Mouse (Mus musculus) heart, embryonic 11.5 days (tissue): ENCODE measurements around the gene Enpp3. TPM values are rescaled to one million over a fixed set of nuclear protein-coding genes. Genes with fewer than 3 reads are reported as not detected.

Source experiments
- ATAC-seq: fragments of 200-750 bp; cut with Nextera tagmentation; replicated peaks from 2 replicates; pipeline ENCODE4 v1.8.0; 2017; ENCODE audit warnings: moderate library complexity; ENCODE audit not compliant: insufficient number of reproducible peaks, low FRiP score, low TSS enrichment
- H3K27ac ChIP-seq: fragments of 300-500 bp; sonication (generic); 2 replicates; pipeline ENCODE4 v1.5.1; 2014; ENCODE audit warnings: mild to moderate bottlenecking, low read depth, low read length
- H3K27me3 ChIP-seq: fragments of 300-500 bp; sonication (generic); 2 replicates; pipeline ENCODE4 v1.6.1; 2014; ENCODE audit warnings: mild to moderate bottlenecking, low read length, mixed read lengths; ENCODE audit not compliant: control insufficient read depth, insufficient read depth
- H3K36me3 ChIP-seq: fragments of 300-500 bp; sonication (generic); 2 replicates; pipeline ENCODE4 v1.6.1; 2014; ENCODE audit warnings: mild to moderate bottlenecking, low read length, moderate library complexity, mixed read lengths; ENCODE audit not compliant: control insufficient read depth, insufficient read depth
- H3K4me1 ChIP-seq: fragments of 300-500 bp; sonication (generic); 2 replicates; pipeline ENCODE4 v1.6.1; 2014; ENCODE audit warnings: low read length; ENCODE audit not compliant: control insufficient read depth, insufficient read depth
- H3K4me2 ChIP-seq: fragments of 300-500 bp; sonication (generic); 2 replicates; pipeline ENCODE4 v1.6.1; 2014; ENCODE audit warnings: mild to moderate bottlenecking, moderate library complexity
- H3K4me3 ChIP-seq: fragments of 300-500 bp; sonication (generic); 2 replicates; pipeline ENCODE4 v1.5.1; 2014; ENCODE audit warnings: low read depth, low read length
- H3K9ac ChIP-seq: fragments of 300-500 bp; sonication (generic); 2 replicates; pipeline ENCODE4 v1.6.1; 2014; ENCODE audit warnings: mild to moderate bottlenecking, low read depth, low read length, moderate library complexity
- H3K9me3 ChIP-seq: fragments of 300-500 bp; sonication (generic); replicated peaks from 2 replicates; pipeline ENCODE4 v1.6.1; 2016; ENCODE audit warnings: low read length; ENCODE audit not compliant: control insufficient read depth
- WGBS: fragments of 180-500 bp; shearing (Covaris S2); extraction: QIAGEN DNeasy Blood & Tissue Kit; methylation state at CpG from one replicate; pipeline ENCODE4 v1.1.7; 2014; ENCODE audit not compliant: insufficient replicate concordance; 5-methylcytosine and 5-hydroxymethylcytosine counted together
- polyA plus RNA-seq: library from polyadenylated mRNA; unstranded; fragments of >200 nt; fragmentation: Nextera tagmentation; extraction: Ambion mirVana; gene quantifications from 2 replicates; pipeline ENCODE4 v1.2.1, GENCODE M21; 2014

Gene Enpp3
- polyA plus RNA-seq, 1 experiment from 2014 or later: 2.0 TPM

DNA sequence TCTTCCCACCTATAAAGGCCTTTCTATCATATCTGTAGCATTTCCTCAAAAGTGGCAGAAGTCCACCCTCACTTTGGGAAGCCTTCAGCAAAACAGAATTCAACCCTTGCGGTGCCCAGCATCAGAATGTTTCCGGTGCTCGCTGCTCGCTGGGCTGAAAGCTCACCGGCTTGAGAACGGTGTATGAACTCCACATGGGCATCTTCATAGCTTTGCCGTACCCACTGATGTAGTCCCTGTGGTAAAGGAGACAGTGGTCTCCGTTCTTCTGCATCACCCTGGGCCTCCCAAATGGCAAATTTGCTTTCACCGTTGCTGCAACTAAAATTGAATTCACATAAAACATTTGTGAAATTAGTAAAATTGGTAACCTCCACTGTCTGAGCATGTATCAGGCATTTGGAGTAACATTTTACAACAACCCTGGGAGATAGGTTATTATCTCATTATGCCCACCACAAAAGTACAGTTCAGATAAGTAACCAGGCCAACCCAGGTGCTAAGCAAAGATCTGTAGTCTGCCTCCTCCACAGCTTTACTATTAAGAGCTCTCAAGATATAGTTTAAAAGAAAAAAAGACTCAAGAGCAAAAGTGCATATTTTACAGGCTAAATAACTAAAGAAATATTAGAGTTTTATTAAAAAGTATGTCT is 57.9 kb downstream of the Enpp3 start:
- Histone ChIP-seq H3K36me3 (no peaks in the 10 kb centered on the region), H3K4me1 (peaks cover 7% of the 10 kb centered on the region), H3K4me3 (no peak overlapping the region), H3K9ac (no peak overlapping the region), H3K27me3 (no peaks in the 10 kb centered on the region), H3K9me3 (no peaks in the 10 kb centered on the region), H3K27ac (no peak overlapping the region), H3K4me2 (no peak overlapping the region)
- no peak for ATAC-seq
- 91% methylated on average over 9 of the region's 9 CpGs for WGBS

DNA sequence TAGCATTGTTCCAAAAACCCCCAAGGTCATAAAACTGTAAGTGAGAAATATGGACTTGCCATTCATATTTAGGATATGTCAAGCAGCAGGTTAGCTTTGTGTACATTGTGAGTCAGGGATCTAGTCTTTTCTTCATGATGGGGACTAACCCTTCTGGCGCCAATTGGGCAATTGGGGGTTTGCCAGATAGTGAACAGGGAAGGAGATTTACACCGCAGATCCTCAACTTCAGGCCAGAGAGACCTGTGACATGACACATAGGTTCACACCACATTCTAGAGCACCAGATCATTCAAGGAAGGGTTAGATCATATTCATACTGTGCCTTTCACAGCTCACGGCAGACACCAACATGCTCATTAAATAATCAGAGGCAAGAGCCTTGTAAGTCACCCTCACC is 58.7 kb downstream of the Enpp3 start:
- ATAC-seq: no peak
- Histone ChIP-seq H3K9me3 (no peaks in the 10 kb centered on the region), H3K27me3 (no peaks in the 10 kb centered on the region), H3K4me2 (no peak overlapping the region), H3K4me3 (no peak overlapping the region), H3K36me3 (no peaks in the 10 kb centered on the region), H3K4me1 (peaks cover 7% of the 10 kb centered on the region), H3K9ac (no peak overlapping the region), H3K27ac (no peak overlapping the region)
- 88% methylated on average over 3 of the region's 3 CpGs for WGBS

DNA sequence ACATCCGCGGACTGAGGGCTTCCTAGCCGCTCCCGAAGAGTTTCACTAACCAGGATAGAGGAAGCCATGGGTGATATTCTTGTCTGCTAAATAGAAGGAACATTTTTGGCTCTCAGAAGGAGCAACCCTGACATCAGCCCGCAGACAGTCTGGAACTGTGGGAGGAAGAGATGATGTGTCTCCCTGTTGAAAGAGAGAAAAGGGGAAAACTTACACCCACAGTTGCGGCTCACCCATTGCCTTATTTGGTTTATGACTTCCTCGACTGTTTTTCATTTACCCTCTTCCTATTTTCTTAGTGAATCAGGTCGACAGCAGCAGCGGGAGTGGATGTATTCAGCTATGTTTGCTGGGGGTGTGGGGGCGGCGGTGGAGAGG is 64.0 kb downstream of the Enpp3 start:
- H3K4me3 ChIP-seq: no peak overlapping the region
- WGBS: 73% methylated on average over 11 of the region's 11 CpGs
- no peak for ATAC-seq

DNA sequence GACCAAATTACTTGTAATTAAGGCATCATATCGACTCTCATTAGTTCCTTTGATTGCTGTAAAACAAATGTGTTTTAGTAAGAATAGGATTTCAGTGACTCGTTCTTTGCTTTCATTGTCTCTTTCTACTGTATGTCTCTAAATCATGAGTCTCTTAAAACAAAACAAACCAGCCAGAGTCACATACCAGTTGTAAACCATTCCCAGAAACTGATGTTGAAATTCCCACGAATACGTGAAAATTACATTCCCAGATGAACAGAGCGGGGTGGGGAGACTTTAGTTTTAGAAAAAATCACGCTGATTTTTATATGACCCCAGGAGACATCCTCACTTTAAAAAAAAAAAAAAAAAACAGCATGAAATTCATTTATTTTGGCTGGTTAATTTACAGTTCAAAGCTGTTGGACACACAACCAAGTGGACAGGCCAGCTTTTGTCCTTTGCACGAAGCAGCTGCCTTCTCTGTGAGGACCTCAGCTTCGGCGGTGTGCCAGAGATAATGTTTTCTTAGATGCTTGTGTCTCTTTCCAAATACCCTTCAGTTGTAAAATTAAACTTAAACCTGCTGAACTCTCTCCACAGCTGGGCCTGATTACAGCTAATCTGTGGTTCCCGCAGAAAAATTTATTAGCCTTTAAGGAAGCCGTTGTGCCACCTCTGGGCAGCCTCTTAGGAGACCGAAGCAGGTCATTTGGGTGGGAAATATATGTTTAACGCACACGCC is 64.5 kb downstream of the Enpp3 start:
- H3K27ac ChIP-seq: no peak overlapping the region

More for the DNA sequence above, 64.0 kb downstream of the Enpp3 start:
- Histone ChIP-seq H3K4me1 (0 out of 2 replicates have a peak, but pooled peaks cover 2% of the 10 kb centered on the region), H3K9me3 (no peaks in the 10 kb centered on the region), H3K27ac (no peak overlapping the region), H3K9ac (no peak overlapping the region), H3K27me3 (no peaks in the 10 kb centered on the region), H3K4me2 (no peak overlapping the region), H3K36me3 (no peaks in the 10 kb centered on the region)

DNA sequence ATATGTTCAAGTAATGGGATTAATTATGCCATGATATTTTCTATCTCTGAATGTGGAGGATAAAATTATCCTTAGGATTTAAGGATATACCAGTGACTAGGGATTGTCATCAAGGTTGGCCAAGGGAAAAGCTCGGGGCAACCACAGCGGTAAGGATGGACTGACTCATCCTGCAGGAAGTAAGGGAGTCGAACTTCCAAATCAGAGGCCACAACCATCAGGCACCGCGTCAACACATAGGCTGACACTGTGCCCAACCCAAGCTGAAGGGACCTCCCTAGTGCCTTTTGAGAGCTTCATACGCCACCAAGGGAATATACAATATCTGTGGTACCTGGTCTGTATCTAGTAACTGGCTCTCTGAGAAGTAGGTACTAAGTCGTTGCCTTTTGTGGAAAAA is 73.1 kb downstream of the Enpp3 start:
- H3K4me3 ChIP-seq: no peak overlapping the region
- no peaks in the 10 kb centered on the region for H3K4me1 ChIP-seq
- no peak overlapping the region for H3K27ac ChIP-seq
- H3K9ac ChIP-seq: no peak overlapping the region
- H3K27me3 ChIP-seq: no peaks in the 10 kb centered on the region
- H3K9me3 ChIP-seq: no peaks in the 10 kb centered on the region
- H3K4me2 ChIP-seq: no peak overlapping the region
- ATAC-seq: no peak
- no peaks in the 10 kb centered on the region for H3K36me3 ChIP-seq
- WGBS: 79% methylated on average over 7 of the region's 7 CpGs

More for the DNA sequence above, 64.5 kb downstream of the Enpp3 start:
- Histone ChIP-seq H3K9me3 (no peaks in the 10 kb centered on the region), H3K4me1 (0 out of 2 replicates have a peak, but pooled peaks cover 2% of the 10 kb centered on the region), H3K4me3 (no peak overlapping the region), H3K9ac (no peak overlapping the region), H3K36me3 (no peaks in the 10 kb centered on the region), H3K4me2 (no peak overlapping the region), H3K27me3 (no peaks in the 10 kb centered on the region)
- whole genome bisulfite sequencing: 78% methylated on average over 14 of the region's 14 CpGs
- ATAC-seq: no peak

DNA sequence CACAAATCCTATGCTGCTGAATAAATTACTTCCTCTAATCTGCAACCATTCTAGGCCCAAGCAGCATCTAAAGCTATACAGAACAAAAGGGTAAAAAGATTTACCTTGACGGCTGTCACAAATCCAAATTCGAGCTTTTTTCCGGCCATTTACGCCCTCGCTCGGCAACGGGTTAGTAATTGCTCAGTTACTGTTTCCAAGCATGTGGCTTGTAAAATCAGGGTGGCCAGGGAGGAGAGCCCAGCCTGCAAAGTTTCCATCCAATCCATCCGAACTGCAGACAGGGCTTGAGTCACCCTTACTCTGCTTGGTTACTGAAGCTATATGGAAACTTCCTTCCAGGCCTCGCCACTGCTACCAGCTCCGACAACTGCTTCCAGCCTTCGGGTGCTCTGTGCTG is 74.9 kb downstream of the Enpp3 start:
- Histone ChIP-seq H3K4me1 (no peaks in the 10 kb centered on the region), H3K27me3 (no peaks in the 10 kb centered on the region), H3K9ac (no peak overlapping the region), H3K27ac (no peak overlapping the region), H3K4me3 (no peak overlapping the region), H3K9me3 (no peaks in the 10 kb centered on the region), H3K4me2 (no peak overlapping the region), H3K36me3 (no peaks in the 10 kb centered on the region)
- no peak for ATAC-seq
- WGBS: 77% methylated on average over 11 of the region's 11 CpGs

DNA sequence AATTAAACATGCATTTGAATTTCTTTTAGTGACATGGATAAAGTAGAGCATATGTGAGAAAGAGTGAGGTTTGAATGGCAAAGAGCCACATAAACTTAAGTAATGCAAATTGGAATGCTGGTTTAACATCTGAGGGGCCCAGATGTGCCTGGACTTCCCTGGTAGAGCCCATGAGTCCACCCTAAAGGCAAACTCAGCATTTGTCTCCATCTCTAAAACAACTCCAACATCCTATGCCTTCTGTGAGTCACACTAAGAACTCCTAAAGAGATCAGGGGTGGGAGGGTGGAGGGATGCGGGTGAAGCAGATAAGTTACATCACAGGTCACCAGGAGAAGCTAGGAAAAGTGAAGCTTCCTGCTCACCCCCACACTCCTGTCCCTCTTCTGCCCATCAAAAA is 76.6 kb downstream of the Enpp3 start:
- no peak overlapping the region for H3K9ac ChIP-seq
- WGBS: 50% methylated on average over 1 of the region's 1 CpGs
- no peaks in the 10 kb centered on the region for H3K4me1 ChIP-seq
- no peaks in the 10 kb centered on the region for H3K27me3 ChIP-seq
- H3K4me2 ChIP-seq: no peak overlapping the region
- no peak overlapping the region for H3K4me3 ChIP-seq
- ATAC-seq: no peak
- no peaks in the 10 kb centered on the region for H3K9me3 ChIP-seq
- no peaks in the 10 kb centered on the region for H3K36me3 ChIP-seq
- H3K27ac ChIP-seq: no peak overlapping the region

DNA sequence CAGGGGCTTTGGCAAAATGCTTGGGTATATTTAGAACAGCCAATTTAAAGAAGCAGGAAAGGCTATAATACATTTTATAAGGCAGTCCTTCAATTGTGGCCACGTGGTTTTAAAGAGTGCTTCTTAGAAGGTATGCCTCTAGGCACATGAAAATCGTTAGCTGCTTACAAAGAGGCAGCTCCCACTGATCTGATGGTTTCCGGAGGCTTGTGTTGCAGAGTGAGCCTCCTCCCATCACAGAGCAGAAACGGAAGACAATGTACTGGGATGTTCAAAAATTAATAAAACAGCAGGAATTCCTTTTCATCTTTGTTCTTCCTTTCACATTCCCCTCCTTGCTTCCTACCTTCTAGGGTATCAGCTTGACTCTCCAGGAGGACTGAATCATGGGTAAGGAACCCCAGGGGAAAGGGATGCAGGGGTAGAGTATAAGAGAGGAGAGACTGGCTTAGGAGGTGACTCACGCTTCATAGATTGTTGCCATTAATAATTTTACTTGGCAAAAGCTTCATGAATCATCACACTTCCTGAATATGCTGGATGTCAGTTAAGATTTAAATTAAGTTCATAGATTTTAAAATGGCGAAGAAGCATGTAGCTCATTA is 77.4 kb downstream of the Enpp3 start:
- WGBS: 59% methylated on average over 6 of the region's 6 CpGs
- Histone ChIP-seq H3K27ac (no peak overlapping the region), H3K27me3 (no peaks in the 10 kb centered on the region), H3K4me3 (no peak overlapping the region), H3K4me1 (no peaks in the 10 kb centered on the region), H3K9ac (no peak overlapping the region), H3K4me2 (no peak overlapping the region), H3K9me3 (no peaks in the 10 kb centered on the region), H3K36me3 (no peaks in the 10 kb centered on the region)
- no peak for ATAC-seq
